Mouse (Mus musculus) liver, adult 2 months (tissue): ENCODE results near the gene Rarres1.

Experiments
- CTCF ChIP-seq: fragments of 200-500 bp; IDR thresholded peaks from 2 replicates; pipeline ENCODE4 v1.5.1; 2011; ENCODE audit warnings: low read depth, low read length, control low read depth
- POLR2A ChIP-seq: fragments of 200-500 bp; IDR thresholded peaks from 2 replicates; pipeline ENCODE4 v1.6.1; 2011; ENCODE audit warnings: low read length, control low read depth; ENCODE audit not compliant: insufficient read depth; ENCODE audit errors: extremely low read depth

GRCm38 (mm10) chr3:67463450-67464372 is 51.6 kb downstream of the Rarres1 start, which contains the start of gene Lxn:
- TF ChIP-seq CTCF (no peak), POLR2A (0 out of 2 replicates have a peak, but pooled peaks have one; percentile 22)
